Mouse (Mus musculus) CH12.LX (cell line): ENCODE measurements around the gene Uts2r. TPM values are rescaled to one million over a fixed set of nuclear protein-coding genes. Genes with fewer than 3 reads are reported as not detected.

Experiments
- DNase-seq: peaks from one replicate; pipeline ENCODE4 v3.0.0-alpha.2; 2013; ENCODE audit errors: extremely low read depth
- H3K27ac ChIP-seq: 2 replicates; pipeline ENCODE4 v1.5.1; 2012; ENCODE audit warnings: low read depth, mild to moderate bottlenecking, control low read depth, moderate library complexity; ENCODE audit not compliant: insufficient read depth
- H3K27me3 ChIP-seq: replicated peaks from 2 replicates; pipeline ENCODE3; 2012; ENCODE audit warnings: inconsistent platforms
- H3K36me3 ChIP-seq, 2 experiments: replicated peaks in 1 of 2; 2 replicates each; pipeline versions ENCODE3 to v1.6.1; 2012; ENCODE audit warnings: inconsistent platforms in 1 of 2, low read length in 1 of 2, mild to moderate bottlenecking in 1 of 2, mixed read lengths in 1 of 2, moderate library complexity in 1 of 2; ENCODE audit not compliant: control insufficient read depth in 1 of 2, insufficient read depth in 1 of 2
- H3K4me1 ChIP-seq, 2 experiments: 2 replicates each; pipeline ENCODE4 v1.6.1; 2012; ENCODE audit warnings: inconsistent platforms in 1 of 2, moderate library complexity in 1 of 2; ENCODE audit not compliant: insufficient read depth in 2 of 2, control insufficient read depth in 1 of 2
- H3K4me2 ChIP-seq: 2 replicates; pipeline ENCODE4 v1.6.1; 2012; ENCODE audit warnings: low read depth, mild to moderate bottlenecking, control low read depth; ENCODE audit not compliant: poor library complexity, insufficient read depth, severe bottlenecking
- H3K4me3 ChIP-seq, 3 experiments: fragments of 150-350 bp in 1 of 3; sonication (generic) in 1 of 3; replicated peaks in 1 of 3; 2 replicates each; pipeline versions ENCODE3 to v1.5.1; 2011 to 2012; ENCODE audit warnings: low read depth in 2 of 3, low read length in 2 of 3, mild to moderate bottlenecking in 2 of 3, moderate library complexity in 2 of 3, control low read depth in 1 of 3, improper control_type of control experiment in 1 of 3, inconsistent platforms in 1 of 3, mixed read lengths in 1 of 3; ENCODE audit not compliant: poor library complexity in 1 of 3
- H3K79me2 ChIP-seq: replicated peaks from 2 replicates; pipeline ENCODE4 v1.6.1; 2012; ENCODE audit warnings: mild to moderate bottlenecking, moderate library complexity; ENCODE audit not compliant: control insufficient read depth, poor library complexity, insufficient read depth, severe bottlenecking; ENCODE audit errors: extremely low read depth
- H3K9ac ChIP-seq: 2 replicates; pipeline ENCODE4 v1.6.1; 2012; ENCODE audit warnings: low read depth, mild to moderate bottlenecking, control low read depth, moderate library complexity; ENCODE audit not compliant: insufficient read depth
- H3K9me3 ChIP-seq: replicated peaks from 2 replicates; pipeline ENCODE3; 2012; ENCODE audit warnings: low read length, inconsistent platforms, mixed read lengths
- CHD1 ChIP-seq: IDR thresholded peaks from 2 replicates; pipeline ENCODE4 v1.6.1; 2012; ENCODE audit warnings: low read depth, low read length, improper control_type of control experiment, inconsistent platforms
- CHD2 ChIP-seq: IDR thresholded peaks from 2 replicates; pipeline ENCODE4 v1.6.1; 2011; ENCODE audit warnings: low read length, improper control_type of control experiment
- CTCF ChIP-seq, 2 experiments: IDR thresholded peaks in 1 of 2; conservative IDR thresholded peaks in 1 of 2; 2 replicates each; pipeline ENCODE4 v1.5.1; 2011 to 2012; ENCODE audit warnings: low read depth in 2 of 2, low read length in 2 of 2, improper control_type of control experiment in 1 of 2, inconsistent platforms in 1 of 2, mild to moderate bottlenecking in 1 of 2, moderate library complexity in 1 of 2
- ELF1 ChIP-seq: IDR thresholded peaks from 2 replicates; pipeline ENCODE4 v1.6.1; 2014; ENCODE audit warnings: low read depth, mild to moderate bottlenecking, inconsistent platforms, low read length, improper control_type of control experiment
- ETS1 ChIP-seq: conservative IDR thresholded peaks from 2 replicates; pipeline ENCODE4 v1.6.1; 2012; ENCODE audit warnings: low read depth, mild to moderate bottlenecking, inconsistent platforms, low read length, improper control_type of control experiment, moderate library complexity
- GABPA ChIP-seq: IDR thresholded peaks from 2 replicates; pipeline ENCODE4 v1.6.1; 2012; ENCODE audit warnings: low read depth, low read length, improper control_type of control experiment, inconsistent platforms; ENCODE audit not compliant: insufficient replicate concordance
- HCFC1 ChIP-seq: IDR thresholded peaks from 2 replicates; pipeline ENCODE4 v1.6.1; 2012; ENCODE audit warnings: low read depth, mild to moderate bottlenecking, inconsistent platforms, low read length, improper control_type of control experiment
- IRF4 ChIP-seq: IDR thresholded peaks from 2 replicates; pipeline ENCODE4 v1.6.1; 2014; ENCODE audit warnings: low read depth, mild to moderate bottlenecking, inconsistent platforms, low read length, improper control_type of control experiment
- JUN ChIP-seq: IDR thresholded peaks from 2 replicates; pipeline ENCODE4 v1.6.1; 2011; ENCODE audit warnings: low read depth, mild to moderate bottlenecking, low read length, improper control_type of control experiment, moderate library complexity; ENCODE audit not compliant: insufficient read depth
- MAZ ChIP-seq: IDR thresholded peaks from 2 replicates; pipeline ENCODE4 v1.6.1; 2012; ENCODE audit warnings: low read depth, mild to moderate bottlenecking, inconsistent platforms, low read length, improper control_type of control experiment, moderate library complexity
- NELFE ChIP-seq: IDR thresholded peaks from 2 replicates; pipeline ENCODE4 v1.6.1; 2011; ENCODE audit warnings: low read depth, low read length, improper control_type of control experiment
- NRF1 ChIP-seq: IDR thresholded peaks from 2 replicates; pipeline ENCODE4 v1.6.1; 2014; ENCODE audit warnings: low read depth, mild to moderate bottlenecking, inconsistent platforms, low read length, improper control_type of control experiment, moderate library complexity
- PAX5 ChIP-seq: IDR thresholded peaks from 2 replicates; pipeline ENCODE4 v1.6.1; 2012; ENCODE audit warnings: low read length, inconsistent platforms, mixed read lengths
- POLR2AphosphoS2 ChIP-seq: IDR thresholded peaks from 2 replicates; pipeline ENCODE4 v1.6.1; 2011; ENCODE audit warnings: low read depth, low read length, improper control_type of control experiment
- RAD21 ChIP-seq: IDR thresholded peaks from 2 replicates; pipeline ENCODE4 v1.6.1; 2011; ENCODE audit warnings: low read depth, mild to moderate bottlenecking, low read length, improper control_type of control experiment, moderate library complexity
- RCOR1 ChIP-seq: conservative IDR thresholded peaks from 2 replicates; pipeline ENCODE4 v1.6.1; 2012; ENCODE audit warnings: low read depth, mild to moderate bottlenecking, inconsistent platforms, low read length, improper control_type of control experiment
- TBP ChIP-seq: conservative IDR thresholded peaks from 2 replicates; pipeline ENCODE4 v1.6.1; 2011; ENCODE audit warnings: low read depth, low read length, improper control_type of control experiment
- USF1 ChIP-seq: IDR thresholded peaks from 2 replicates; pipeline ENCODE4 v1.6.1; 2014; ENCODE audit warnings: low read depth, mild to moderate bottlenecking, inconsistent platforms, low read length, improper control_type of control experiment
- USF2 ChIP-seq: conservative IDR thresholded peaks from 2 replicates; pipeline ENCODE4 v1.6.1; 2011; ENCODE audit warnings: low read depth, low read length, improper control_type of control experiment
- ZMIZ1 ChIP-seq: IDR thresholded peaks from 2 replicates; pipeline ENCODE4 v1.6.1; 2012; ENCODE audit warnings: low read depth, mild to moderate bottlenecking, inconsistent platforms, low read length, improper control_type of control experiment
- ZNF384 ChIP-seq: IDR thresholded peaks from 2 replicates; pipeline ENCODE4 v1.6.1; 2012; ENCODE audit warnings: low read depth, low read length, improper control_type of control experiment, inconsistent platforms
- dilution Hi-C: fragments of 300-500 bp; cut with MboI; formaldehyde crosslinking; loops from 2 replicates; pipeline ENCODE4 v1.14.3; 2020; ENCODE audit warnings: low sequenced_read_pairs; ENCODE audit not compliant: extremely low pct_unique_long_range_greater_than_20kb, extremely low pct_ligation_motif_present
- in situ Hi-C: fragments of 300-500 bp; cut with MboI; formaldehyde crosslinking; loops from 3 replicates; pipeline ENCODE4 v1.14.3; 2019; ENCODE audit warnings: low sequenced_read_pairs, low pct_ligation_motif_present, low pct_unique_long_range_greater_than_20kb, mixed read lengths
- polyA plus RNA-seq: library from polyadenylated mRNA; unstranded; fragments of >175 nt; gene quantifications from 2 replicates; pipeline ENCODE4 v1.2.1, GENCODE M21; 2012; ENCODE audit warnings: low read depth; ENCODE audit not compliant: insufficient read length
- total RNA-seq, 2 experiments: library from RNA; depleted of rRNA; stranded (reverse); fragments of 300-350 nt in 1 of 2; fragments of >200 nt in 1 of 2; gene quantifications; 2 replicates each; pipeline ENCODE4 v1.2.3; 2012 to 2014

The Uts2r gene
- total and polyA plus RNA-seq, 3 experiments = not detected

DNA sequence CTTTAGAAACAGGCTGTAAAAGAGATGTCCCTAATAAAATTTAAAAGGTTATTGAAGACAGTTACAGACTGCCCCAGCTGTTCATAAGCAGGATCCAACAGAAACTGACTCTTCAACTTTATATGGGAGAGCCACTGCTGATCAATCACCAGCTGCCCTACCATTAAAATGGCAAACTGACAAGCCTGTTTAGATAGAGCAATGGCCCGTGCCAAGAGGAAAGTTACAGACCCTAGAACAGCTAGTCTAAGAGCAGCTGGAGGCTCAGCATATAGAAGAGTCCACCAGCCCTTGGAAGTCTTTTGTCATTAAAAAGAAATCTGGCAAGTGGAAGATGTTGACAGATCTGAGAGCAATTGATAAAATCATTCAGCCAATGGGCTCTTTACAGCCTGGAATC lies 25.5 kb upstream of the Uts2r start:
- Histone ChIP-seq H3K27me3 (peaks cover 21% of the 10 kb centered on the region), H3K27ac (no peak overlapping the region), H3K79me2 (no peaks in the 10 kb centered on the region), H3K4me2 (no peak overlapping the region), H3K4me3 (no peak overlapping the region), H3K9me3 (no peaks in the 10 kb centered on the region), H3K36me3 (no peaks in the 10 kb centered on the region), H3K9ac (no peak overlapping the region), H3K4me1 (no peaks in the 10 kb centered on the region)
- no peak for TF ChIP-seq IRF4
- TF ChIP-seq USF2 = no peak
- no peak for TF ChIP-seq CHD1
- TF ChIP-seq ELF1 = no peak
- no peak for TF ChIP-seq ZNF384
- no peak for TF ChIP-seq HCFC1
- TF ChIP-seq RCOR1 = no peak
- TF ChIP-seq JUN = no peak
- no peak for TF ChIP-seq GABPA
- no peak for TF ChIP-seq RAD21
- TF ChIP-seq ZMIZ1 = no peak
- TF ChIP-seq ETS1 = no peak
- TF ChIP-seq POLR2AphosphoS2 = no peak
- no peak for TF ChIP-seq NELFE
- no peak for TF ChIP-seq CTCF (conservative IDR thresholded peaks at IDR 0.05 in 1 of 2, IDR thresholded peaks at IDR 0.05 in 1 of 2; ENCODE audit: low read depth in 2 of 2, low read length in 2 of 2)
- no peak for TF ChIP-seq MAZ
- no peak for DNase-seq
- dilution Hi-C loops (no loop called here), in situ Hi-C loops (no loop called here)

DNA sequence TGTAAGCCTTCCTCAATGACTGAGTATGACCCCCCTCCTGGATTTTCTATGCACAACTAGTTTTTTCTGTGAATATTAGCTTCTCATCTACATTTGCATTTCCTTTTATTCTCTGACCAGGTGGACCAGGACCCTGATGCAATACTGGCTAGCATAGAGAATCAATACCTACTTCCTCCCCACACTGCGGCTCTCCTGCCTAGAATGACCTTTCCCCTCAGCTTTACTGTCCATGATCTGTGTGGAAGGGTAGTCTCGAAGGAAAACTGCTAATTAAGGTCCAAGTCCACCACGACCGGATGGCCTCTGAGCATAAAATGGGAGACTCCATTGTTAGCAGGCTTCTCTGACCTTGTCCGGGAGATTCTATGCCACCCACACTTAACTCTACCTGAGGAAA lies 22.4 kb upstream of the Uts2r start:
- TF ChIP-seq USF1 = no peak
- no peak for TF ChIP-seq TBP
- TF ChIP-seq CHD2 = no peak
- TF ChIP-seq NRF1 = no peak
- TF ChIP-seq PAX5 = no peak
- TF ChIP-seq ELF1 = no peak
- no peak for TF ChIP-seq RAD21
- TF ChIP-seq, all 38 proteins: peak for 0
- in situ Hi-C loops = no loop called here

More for the DNA sequence above, 22.4 kb upstream of the Uts2r start:
- Histone ChIP-seq H3K27me3 (peaks cover 19% of the 10 kb centered on the region), H3K4me1 (no peaks in the 10 kb centered on the region), H3K9ac (no peak overlapping the region), H3K36me3 (no peaks in the 10 kb centered on the region), H3K4me2 (no peak overlapping the region), H3K4me3 (no peak overlapping the region), H3K9me3 (no peaks in the 10 kb centered on the region), H3K27ac (no peak overlapping the region), H3K79me2 (no peaks in the 10 kb centered on the region)
- dilution Hi-C loops = no loop called here
- no peak for DNase-seq
